Mouse (Mus musculus) ovary, adult 10 weeks (tissue): ENCODE measurements around the gene Olfr1247. TPM values are rescaled to one million over a fixed set of nuclear protein-coding genes. Genes with fewer than 3 reads are reported as not detected.

Experiments
- polyA plus RNA-seq: library from polyadenylated mRNA; stranded (reverse); fragments of 350-450 nt; fragmentation: Illumina TruSeq; extraction: RNeasy Lipid Tissue Mini Kit (QIAGEN cat#74804); gene quantifications from one replicate; pipeline ENCODE4 v1.2.3, GENCODE M21; 2014

The Olfr1247 gene
- polyA plus RNA-seq: not detected

DNA sequence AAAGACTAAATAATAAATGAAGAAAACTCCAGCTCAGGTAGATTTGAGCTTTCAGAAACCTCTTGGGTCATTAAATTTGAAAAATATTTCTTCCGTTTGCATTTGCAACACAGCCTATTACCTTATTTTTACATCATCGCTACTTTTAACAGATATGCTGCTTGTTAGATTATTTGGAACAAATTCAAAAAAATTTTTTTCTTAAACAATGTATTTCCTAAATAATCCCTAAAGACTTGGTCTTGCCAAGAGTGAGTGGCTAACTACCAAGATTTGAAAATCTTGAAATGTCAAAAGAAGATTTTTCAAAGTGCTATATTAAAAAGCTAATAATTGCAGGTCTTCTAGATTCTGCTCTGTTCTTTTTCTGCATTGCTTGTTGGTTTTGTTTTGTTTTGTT lies at the start of gene Olfr1247:
Gene Olfr1247, minus strand, starts transcription at position 101 of the 400 bp plus-strand sequence.

DNA sequence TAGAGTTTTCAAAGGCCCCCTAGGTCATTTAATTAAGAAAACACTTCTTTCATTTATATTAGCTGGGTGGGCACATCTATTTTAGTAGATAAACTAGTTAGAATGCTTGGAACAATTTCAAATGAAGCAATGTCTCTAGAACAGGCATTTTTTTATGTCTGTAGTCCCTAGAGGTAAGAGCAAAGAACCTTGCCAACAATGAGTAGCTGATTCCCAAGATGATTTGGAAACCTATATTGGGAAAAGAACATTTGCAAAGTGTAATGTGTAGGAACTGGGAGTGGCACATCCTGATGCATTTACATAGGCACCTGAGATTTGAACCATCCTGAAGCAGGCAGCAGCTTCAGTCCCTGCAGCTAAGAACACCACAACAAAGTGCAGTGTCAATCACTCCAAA lies 47.4 kb upstream of the Olfr1247 start, which contains the start of gene Olfr1250:
Gene Olfr1250, minus strand, starts transcription at position 101 of the 400 bp plus-strand sequence.

DNA sequence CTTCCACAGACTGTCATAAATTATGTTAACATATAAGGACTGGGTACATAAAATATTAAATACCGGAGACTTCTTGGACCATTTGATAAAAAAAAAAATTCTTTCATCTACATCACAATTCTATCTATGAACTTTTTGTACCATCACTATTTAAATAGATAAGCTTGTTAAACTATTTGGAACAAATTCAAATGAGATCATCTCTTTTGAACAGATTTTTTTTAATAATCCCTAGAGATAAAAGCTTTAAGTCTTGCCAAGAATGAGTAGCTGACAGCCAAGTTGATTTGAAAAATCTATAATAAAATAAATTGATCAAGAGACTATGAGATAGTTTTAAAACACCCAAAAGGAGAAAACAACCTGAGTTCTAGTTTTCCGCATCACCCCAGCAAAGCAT lies 21.0 kb upstream of the Olfr1247 start, which contains the start of gene Olfr1249:
Gene Olfr1249, minus strand, starts transcription at position 101 of the 400 bp plus-strand sequence.

DNA sequence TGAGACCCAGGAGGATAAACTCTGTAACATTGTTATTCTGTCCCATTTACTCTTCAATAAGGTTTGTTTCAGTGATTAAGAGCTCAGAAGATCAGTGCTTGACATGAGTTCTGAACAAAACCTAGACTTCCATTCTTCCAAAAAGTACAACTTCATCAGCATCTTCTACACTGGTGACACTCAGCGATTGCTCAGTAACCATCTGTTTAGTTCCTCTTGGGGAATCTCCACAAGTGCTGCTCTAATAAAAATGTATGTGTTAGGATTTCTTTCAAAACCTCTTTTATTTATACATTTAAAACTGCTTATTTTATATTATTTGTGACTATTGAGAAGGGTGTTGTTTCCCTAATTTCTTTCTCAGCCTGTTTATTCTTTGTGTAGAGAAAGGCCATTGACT lies 4.2 kb upstream of the Olfr1247 start, which contains the start of gene Olfr1248:
Gene Olfr1248, minus strand, starts transcription at position 101 of the 400 bp plus-strand sequence.

DNA sequence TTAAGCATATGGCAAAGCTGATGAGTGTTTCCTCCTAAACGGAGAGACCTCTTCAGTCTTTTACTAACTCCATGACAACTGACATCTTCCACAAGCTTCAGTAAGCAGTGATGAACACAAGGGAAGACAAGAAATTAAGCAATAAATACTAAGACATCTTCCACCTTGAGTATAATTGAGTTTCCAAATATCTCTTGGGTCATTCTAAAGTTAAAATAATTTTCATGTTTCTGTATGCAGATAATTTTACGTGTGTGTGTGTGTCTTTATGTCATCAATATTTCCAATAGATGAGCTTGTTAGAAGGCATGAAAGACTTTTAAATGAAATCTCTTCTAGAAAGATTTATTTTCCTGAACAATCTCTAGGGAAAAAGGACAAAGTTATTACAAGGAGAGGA lies 20.9 kb downstream of the Olfr1247 start, which contains the start of gene Olfr1246:
Gene Olfr1246, minus strand, starts transcription at position 101 of the 400 bp plus-strand sequence.

DNA sequence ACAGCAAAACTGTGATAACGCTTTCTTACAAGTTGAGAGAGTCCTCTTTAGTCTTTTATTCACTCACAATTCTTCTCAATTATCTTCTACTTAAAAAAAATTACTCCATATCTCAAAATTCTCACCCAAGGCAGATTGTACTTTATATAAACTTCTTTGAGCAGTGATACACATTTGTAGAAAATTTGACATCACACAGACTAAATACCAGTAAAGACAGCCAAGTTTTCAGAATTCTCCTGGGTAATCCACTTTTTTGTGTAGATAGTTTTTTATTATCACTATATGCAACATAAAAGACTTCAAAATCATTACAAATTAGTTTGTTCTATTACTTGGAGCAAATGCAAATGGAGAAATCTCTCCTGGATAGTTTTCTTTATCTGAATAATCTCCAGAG lies 35.6 kb downstream of the Olfr1247 start, which contains the start of gene Olfr1245:
Gene Olfr1245, minus strand, starts transcription at position 101 of the 400 bp plus-strand sequence.

Other genes starting within 250 kb of the Olfr1247 start
- not detected for gene Olfr1234, start 249.3 kb downstream of the Olfr1247 start, polyA plus RNA-seq
- not detected for gene Olfr1238, start 204.5 kb downstream of the Olfr1247 start, polyA plus RNA-seq
- gene Olfr1239, start 193.7 kb downstream of the Olfr1247 start, polyA plus RNA-seq: not detected
- gene Olfr1240, start 171.1 kb downstream of the Olfr1247 start, polyA plus RNA-seq: not detected
- not detected for gene Olfr1241, start 127.0 kb downstream of the Olfr1247 start, polyA plus RNA-seq
- gene Olfr1242, start 115.8 kb downstream of the Olfr1247 start, polyA plus RNA-seq: not detected
- gene Olfr1243, start 82.6 kb downstream of the Olfr1247 start, polyA plus RNA-seq: not detected
- gene Olfr1245, start 35.7 kb downstream of the Olfr1247 start, polyA plus RNA-seq: not detected
- gene Olfr1246, start 21.0 kb downstream of the Olfr1247 start, polyA plus RNA-seq: not detected
- gene Olfr1248, start 4.1 kb upstream of the Olfr1247 start, polyA plus RNA-seq: not detected
- not detected for gene Olfr1249, start 20.9 kb upstream of the Olfr1247 start, polyA plus RNA-seq
- gene Olfr1250, start 47.3 kb upstream of the Olfr1247 start, polyA plus RNA-seq: not detected
- 1.1 TPM for gene Olfr1251, start 57.8 kb upstream of the Olfr1247 start, polyA plus RNA-seq
- gene Olfr1252, start 110.9 kb upstream of the Olfr1247 start, polyA plus RNA-seq: not detected
- not detected for gene Olfr1253, start 143.0 kb upstream of the Olfr1247 start, polyA plus RNA-seq
- gene Olfr1254, start 179.5 kb upstream of the Olfr1247 start, polyA plus RNA-seq: not detected
- gene Olfr1255, start 197.9 kb upstream of the Olfr1247 start, polyA plus RNA-seq: not detected
- not detected for gene Olfr1256, start 227.4 kb upstream of the Olfr1247 start, polyA plus RNA-seq
- gene Olfr48, start 234.1 kb upstream of the Olfr1247 start, polyA plus RNA-seq: not detected